Mouse (Mus musculus): ENCODE measurements at regions not wholly inside any gene's neighbourhood (a gene's known extent, or its start where the extent isn't known, plus 50 kb on each side); places are given as distances from the start of the nearest gene placed in this dataset.

GRCm38 (mm10) chr4:89401696-89402095 lies 90.9 kb upstream of the Cdkn2b start:
- Histone ChIP-seq H3K27me3 (ENCODE audit: insufficient read depth, low read length) (no peaks in the 10 kb centered on the region), H3K4me2 (ENCODE audit: low read length) (no peak overlapping the region), H3K4me3 (replicated peaks; ENCODE audit: low read depth, low read length) (no peak overlapping the region), H3K9ac (ENCODE audit: low read depth, low read length) (no peak overlapping the region), H3K4me1 (replicated peaks; ENCODE audit: insufficient read depth, low read length) (no peaks in the 10 kb centered on the region), H3K9me3 (replicated peaks; ENCODE audit: low read length) (no peaks in the 10 kb centered on the region), H3K36me3 (ENCODE audit: insufficient read depth, low read length) (no peaks in the 10 kb centered on the region), H3K27ac (no peak overlapping the region)
- ATAC-seq (replicated peaks; ENCODE audit: low FRiP score, low read depth) (no peak), DNase-seq (ENCODE audit: low spot score) (no peak)
- 79% methylated on average over 2 of the region's 2 CpGs for WGBS
- no peak for TF ChIP-seq CTCF (IDR thresholded peaks at IDR 0.05; ENCODE audit: low read depth)

- no peak overlapping the region for H3K9ac ChIP-seq (ENCODE audit: low read depth, low read length)
- H3K9me3 ChIP-seq (replicated peaks; ENCODE audit: low read length): no peaks in the 10 kb centered on the region
- H3K4me1 ChIP-seq (replicated peaks; ENCODE audit: insufficient read depth, low read length): no peaks in the 10 kb centered on the region
- H3K4me3 ChIP-seq (replicated peaks; ENCODE audit: low read depth, low read length): no peak overlapping the region
- ATAC-seq (replicated peaks; ENCODE audit: low FRiP score, low read depth): no peak
- no peak overlapping the region for H3K4me2 ChIP-seq (ENCODE audit: low read length)
- no peaks in the 10 kb centered on the region for H3K36me3 ChIP-seq (ENCODE audit: insufficient read depth, low read length)
- 86% methylated on average over 3 of the region's 3 CpGs for WGBS
- DNase-seq (ENCODE audit: low spot score): no peak
- no peaks in the 10 kb centered on the region for H3K27me3 ChIP-seq (ENCODE audit: insufficient read depth, low read length)
- no peak for TF ChIP-seq CTCF (IDR thresholded peaks at IDR 0.05; ENCODE audit: low read depth)
- H3K27ac ChIP-seq: no peak overlapping the region
These were observed 89.5 kb upstream of the Cdkn2b start for GRCm38 (mm10) chr4:89400342-89400741.

- Histone ChIP-seq H3K36me3 (ENCODE audit: insufficient read depth, low read length) (no peaks in the 10 kb centered on the region), H3K4me1 (replicated peaks; ENCODE audit: insufficient read depth, low read length) (no peaks in the 10 kb centered on the region), H3K9me3 (replicated peaks; ENCODE audit: low read length) (no peaks in the 10 kb centered on the region), H3K27me3 (ENCODE audit: insufficient read depth, low read length) (no peaks in the 10 kb centered on the region), H3K27ac (no peak overlapping the region), H3K4me2 (ENCODE audit: low read length) (no peak overlapping the region), H3K4me3 (replicated peaks; ENCODE audit: low read depth, low read length) (no peak overlapping the region), H3K9ac (ENCODE audit: low read depth, low read length) (no peak overlapping the region)
- ATAC-seq (replicated peaks; ENCODE audit: low FRiP score, low read depth) (no peak), DNase-seq (ENCODE audit: low spot score) (no peak)
- WGBS: 66% methylated on average over 2 of the region's 2 CpGs
- TF ChIP-seq CTCF (IDR thresholded peaks at IDR 0.05; ENCODE audit: low read depth): no peak
These were observed 88.4 kb upstream of the Cdkn2b start for GRCm38 (mm10) chr4:89399277-89399676.

- Histone ChIP-seq H3K4me1 (replicated peaks; ENCODE audit: insufficient read depth, low read length) (no peaks in the 10 kb centered on the region), H3K27ac (no peak overlapping the region), H3K4me3 (replicated peaks; ENCODE audit: low read depth, low read length) (no peak overlapping the region), H3K27me3 (ENCODE audit: insufficient read depth, low read length) (no peaks in the 10 kb centered on the region), H3K9me3 (replicated peaks; ENCODE audit: low read length) (no peaks in the 10 kb centered on the region), H3K36me3 (ENCODE audit: insufficient read depth, low read length) (no peaks in the 10 kb centered on the region), H3K4me2 (ENCODE audit: low read length) (no peak overlapping the region), H3K9ac (ENCODE audit: low read depth, low read length) (no peak overlapping the region)
- WGBS: 91% methylated on average over 2 of the region's 2 CpGs
- no peak for ATAC-seq (replicated peaks; ENCODE audit: low FRiP score, low read depth)
- no peak for TF ChIP-seq CTCF (IDR thresholded peaks at IDR 0.05; ENCODE audit: low read depth)
- no peak for DNase-seq (ENCODE audit: low spot score)
These were observed 85.2 kb upstream of the Cdkn2b start for GRCm38 (mm10) chr4:89396020-89396419.

- no peaks in the 10 kb centered on the region for H3K27me3 ChIP-seq (ENCODE audit: insufficient read depth, low read length)
- H3K9me3 ChIP-seq (replicated peaks; ENCODE audit: low read length): no peaks in the 10 kb centered on the region
- DNase-seq (ENCODE audit: low spot score): no peak
- H3K27ac ChIP-seq: no peak overlapping the region
- no peak for TF ChIP-seq CTCF (IDR thresholded peaks at IDR 0.05; ENCODE audit: low read depth)
- H3K4me2 ChIP-seq (ENCODE audit: low read length): no peak overlapping the region
- H3K9ac ChIP-seq (ENCODE audit: low read depth, low read length): no peak overlapping the region
- H3K36me3 ChIP-seq (ENCODE audit: insufficient read depth, low read length): no peaks in the 10 kb centered on the region
- H3K4me3 ChIP-seq (replicated peaks; ENCODE audit: low read depth, low read length): no peak overlapping the region
- ATAC-seq (replicated peaks; ENCODE audit: low FRiP score, low read depth): no peak
- H3K4me1 ChIP-seq (replicated peaks; ENCODE audit: insufficient read depth, low read length): no peaks in the 10 kb centered on the region
These were observed 84.5 kb upstream of the Cdkn2b start for GRCm38 (mm10) chr4:89395336-89395735.

GRCm38 (mm10) chr4:89393251-89393711 lies 82.4 kb upstream of the Cdkn2b start:
- TF ChIP-seq CTCF (IDR thresholded peaks at IDR 0.05; ENCODE audit: low read depth): no peak
- no peak for ATAC-seq (replicated peaks; ENCODE audit: low FRiP score, low read depth)
- Histone ChIP-seq H3K4me2 (ENCODE audit: low read length) (no peak overlapping the region), H3K27me3 (ENCODE audit: insufficient read depth, low read length) (no peaks in the 10 kb centered on the region), H3K9me3 (replicated peaks; ENCODE audit: low read length) (no peaks in the 10 kb centered on the region), H3K36me3 (ENCODE audit: insufficient read depth, low read length) (no peaks in the 10 kb centered on the region), H3K9ac (ENCODE audit: low read depth, low read length) (no peak overlapping the region), H3K4me3 (replicated peaks; ENCODE audit: low read depth, low read length) (no peak overlapping the region), H3K27ac (no peak overlapping the region), H3K4me1 (replicated peaks; ENCODE audit: insufficient read depth, low read length) (no peaks in the 10 kb centered on the region)
- DNase-seq (ENCODE audit: low spot score): no peak
- 82% methylated on average over 2 of the region's 2 CpGs for WGBS

- no peak overlapping the region for H3K4me3 ChIP-seq (replicated peaks; ENCODE audit: low read depth, low read length)
- no peaks in the 10 kb centered on the region for H3K36me3 ChIP-seq (ENCODE audit: insufficient read depth, low read length)
- DNase-seq (ENCODE audit: low spot score): no peak
- H3K4me2 ChIP-seq (ENCODE audit: low read length): no peak overlapping the region
- no peak for ATAC-seq (replicated peaks; ENCODE audit: low FRiP score, low read depth)
- no peaks in the 10 kb centered on the region for H3K4me1 ChIP-seq (replicated peaks; ENCODE audit: insufficient read depth, low read length)
- H3K27me3 ChIP-seq (ENCODE audit: insufficient read depth, low read length): no peaks in the 10 kb centered on the region
- H3K27ac ChIP-seq: no peak overlapping the region
- no peak overlapping the region for H3K9ac ChIP-seq (ENCODE audit: low read depth, low read length)
- no peaks in the 10 kb centered on the region for H3K9me3 ChIP-seq (replicated peaks; ENCODE audit: low read length)
- TF ChIP-seq CTCF (IDR thresholded peaks at IDR 0.05; ENCODE audit: low read depth): no peak
These were observed 82.0 kb upstream of the Cdkn2b start for GRCm38 (mm10) chr4:89392791-89393190.
